Mouse (Mus musculus): ENCODE results near the gene Cox11. TPM values are rescaled to one million over a fixed set of nuclear protein-coding genes. Genes with fewer than 3 reads are reported as not detected.

Cox11 gene
- polyA plus RNA-seq, 1 experiment from 2014 or later = 30.9 TPM

Other genes with a start within 250 kb of the Cox11 start
- 1.2 and 1.7 TPM in 2 replicates for gene Hlf, start 247.3 kb upstream of the Cox11 start, polyA plus RNA-seq (2014; fragmentation: Nextera tagmentation; extraction: Ambion mirVana)
- gene Stxbp4, start 89 bp upstream of the Cox11 start, polyA plus RNA-seq (2014; fragmentation: Nextera tagmentation; extraction: Ambion mirVana) = 25.9 and 27.2 TPM in 2 replicates
- gene Tom1l1, start 50.2 kb downstream of the Cox11 start, polyA plus RNA-seq (2014; fragmentation: Nextera tagmentation; extraction: Ambion mirVana) = 37.3 and 41.2 TPM in 2 replicates

Data from stomach, embryonic 14.5 days (tissue).